Mouse (Mus musculus): Measurements from ENCODE around the gene Mpdu1.

DNA sequence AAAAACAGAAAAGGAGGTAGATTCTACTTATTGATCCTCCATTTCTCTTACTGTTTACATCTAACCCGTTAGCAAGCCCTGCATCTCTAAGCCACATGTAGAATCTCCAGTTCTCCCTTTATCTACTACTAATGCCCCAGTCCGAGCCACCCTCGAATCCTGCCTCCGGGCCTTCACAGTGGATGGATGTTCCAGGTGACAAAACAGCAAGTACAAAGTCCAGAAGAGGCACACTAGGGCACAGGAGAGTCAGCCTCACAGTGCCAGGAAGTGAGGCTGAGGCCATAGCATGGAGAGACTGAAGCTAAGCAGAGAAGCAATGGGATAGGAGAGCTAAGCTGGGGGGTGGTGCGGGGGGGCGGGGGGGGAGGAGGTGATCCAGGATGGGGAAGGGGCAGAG, 30.4 kb upstream of the Mpdu1 start:
- no peak for TF ChIP-seq CTCF (IDR thresholded peaks at IDR 0.05)
- no peak for TF ChIP-seq EP300 (IDR thresholded peaks at IDR 0.05)
